Comparison of ENCODE assay signal across 9 mouse cellular contexts in genomic region chr17:73710042-73710911, GRCm38 (mm10). TPM values are rescaled to one million over a fixed set of nuclear protein-coding genes. Genes with fewer than 3 reads are reported as not detected.
DNase-seq lines count a peak whose midpoint lies in the region; ATAC-seq lines count a peak whose summit lies in the region.
"Had no signal": no experiment of that assay in that cellular context is flagged by ENCODE, and none has a peak within 500 bp of the region (broad histone marks: within the 10 kb centered on the region; RNA-seq: fewer than 3 reads in every experiment).

Gene Galnt14, minus strand, starts transcription at chr17:73710453.

- H3K4me3 ChIP-seq in forebrain, embryonic 15.5 days: peak within 1 kb of the TSS; percentile 67
- peak within 1 kb of the TSS; percentile 64 for H3K4me3 ChIP-seq in hindbrain, embryonic 10.5 days
- H3K4me3 ChIP-seq: erythroblast, embryonic 14.5 days had no signal

- DNase-seq in MN1 (ENCODE audit: low spot score) (peak; percentile 37), adipocyte (ENCODE audit: low spot score) (no peak)
- DNase-seq in hindbrain, embryonic 10.5 days (ENCODE audit: low spot score): peak; percentile 75
- DNase-seq in layer of hippocampus, adult 9-11 months: peak; percentile 63
- DNase-seq in lung, postnatal 4 days: peak; percentile 48 to 59
- peak; percentile 73 for DNase-seq in right cerebral cortex, postnatal 14 days

- peaks cover 5% of the 10 kb centered on the region; the same call in 1 of the 2 replicates for H3K27me3 ChIP-seq in forebrain, embryonic 15.5 days
- peaks cover 59% of the 10 kb centered on the region for H3K27me3 ChIP-seq in hindbrain, embryonic 10.5 days (ENCODE audit: insufficient read depth, poor library complexity, severe bottlenecking)

- H3K4me1 ChIP-seq in forebrain, embryonic 15.5 days: peaks cover 48% of the 10 kb centered on the region
- peaks cover 31% of the 10 kb centered on the region for H3K4me1 ChIP-seq in hindbrain, embryonic 10.5 days (replicated peaks)

- H3K27ac ChIP-seq in forebrain, embryonic 15.5 days (replicated peaks): peak within 1 kb of the TSS; percentile 68
- H3K27ac ChIP-seq in hindbrain, embryonic 10.5 days: peak within 1 kb of the TSS; percentile 78

- peak within 1 kb of the TSS; percentile 95 for H3K4me2 ChIP-seq in forebrain, embryonic 15.5 days (replicated peaks)

- ATAC-seq in cerebellum, adult (ENCODE audit: insufficient number of reproducible peaks, low FRiP score, low TSS enrichment): peak; percentile 7; the same call in 1 of the 2 replicates
- ATAC-seq in forebrain, embryonic 15.5 days (replicated peaks): peak; percentile 78

- H3K9ac ChIP-seq in forebrain, embryonic 15.5 days (replicated peaks): peak within 1 kb of the TSS; percentile 72

- H3K36me3 ChIP-seq in forebrain, embryonic 15.5 days: no peaks in the 10 kb centered on the region
- H3K36me3 ChIP-seq in hindbrain, embryonic 10.5 days: no peaks in the 10 kb centered on the region

- WGBS in forebrain, embryonic 15.5 days: under 1% methylated on average over 73 of the region's 75 CpGs
- under 1% methylated on average over 75 of the region's 75 CpGs for WGBS in hindbrain, embryonic 10.5 days

- no peaks in the 10 kb centered on the region for H3K9me3 ChIP-seq in forebrain, embryonic 15.5 days
- H3K9me3 ChIP-seq in hindbrain, embryonic 10.5 days: peaks cover 8% of the 10 kb centered on the region; the same call in 1 of the 2 replicates

RNA-seq across cellular contexts. Expression of gene Galnt14, which starts in this region (rescaled TPM):
- 9.1 and 9.8 TPM in 2 replicates for polyA plus RNA-seq in forebrain, embryonic 15.5 days (2015; fragmentation: Nextera tagmentation; extraction: Ambion mirVana)
- polyA plus RNA-seq in hindbrain, embryonic 10.5 days (2016; fragmentation: Nextera tagmentation; extraction: Ambion mirVana): 2.0 and 5.3 TPM in 2 replicates
- polyA plus RNA-seq: erythroblast, embryonic 14.5 days had no signal
